9 mouse cellular contexts compared by ENCODE assay signal in the genomic region with DNA sequence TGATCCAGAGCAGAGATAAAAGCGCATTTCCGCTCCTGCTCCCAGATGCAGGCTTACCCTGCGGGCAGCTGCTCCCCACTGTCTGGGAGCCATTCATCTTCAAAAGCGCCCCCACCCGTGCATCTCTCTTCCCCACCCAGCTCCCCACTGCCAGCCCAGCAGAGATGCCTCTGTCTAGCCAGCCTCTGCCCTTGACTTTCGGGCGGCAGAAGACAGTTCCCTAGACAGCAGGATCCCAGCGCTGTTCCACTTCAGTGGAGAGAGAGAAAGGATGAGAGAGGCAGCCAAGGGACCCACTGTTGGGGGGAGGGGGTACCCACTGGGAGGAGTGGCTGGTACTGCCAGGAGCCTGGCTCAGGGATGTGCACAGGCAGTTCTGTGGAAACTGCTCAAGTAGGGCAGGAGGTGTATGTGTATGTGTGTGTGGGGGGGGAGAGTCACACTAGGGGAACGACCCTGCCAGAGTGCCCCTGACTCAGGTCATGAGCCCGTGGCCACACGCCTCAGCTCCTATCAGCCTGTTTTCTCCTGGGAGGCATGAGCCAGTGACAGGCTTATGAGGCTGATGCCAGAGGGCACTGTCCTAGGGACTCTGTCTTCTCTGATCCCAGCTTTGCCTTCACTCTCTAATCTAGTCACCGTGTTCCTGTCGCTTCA. TPM values are rescaled to one million over a fixed set of nuclear protein-coding genes. Genes with fewer than 3 reads are reported as not detected.
DNase-seq lines count a peak whose midpoint lies in the region; ATAC-seq and TF ChIP-seq lines count a peak whose summit lies in the region.
"Had no signal": no experiment of that assay in that cellular context is flagged by ENCODE, and none has a peak within 500 bp of the region (broad histone marks: within the 10 kb centered on the region; RNA-seq: fewer than 3 reads in every experiment).

No protein-coding gene starts in this region.

- peak overlapping the region; percentile 3; the same call in 1 of the 2 replicates for H3K4me2 ChIP-seq in heart, embryonic 13.5 days
- no peak overlapping the region; the same call in 1 of the 2 replicates for H3K4me2 ChIP-seq in heart, embryonic 11.5 days
- H3K4me2 ChIP-seq: lung, embryonic 15.5 days had no signal

- peak overlapping the region; percentile 62 for H3K9ac ChIP-seq in heart, embryonic 13.5 days
- no peak overlapping the region for H3K9ac ChIP-seq in heart, embryonic 11.5 days (ENCODE audit: low read depth, low read length)
- H3K9ac ChIP-seq: lung, embryonic 15.5 days had no signal

- no peak for ATAC-seq in heart, embryonic 13.5 days (ENCODE audit: extremely low read depth, insufficient number of reproducible peaks, low FRiP score, low TSS enrichment)
- ATAC-seq in heart, embryonic 11.5 days (replicated peaks; ENCODE audit: insufficient number of reproducible peaks, low FRiP score, low TSS enrichment), result no peak

- TF ChIP-seq CTCF in E14TG2a.4 (conservative IDR thresholded peaks at IDR 0.05; ENCODE audit: low read length), result no peak
- TF ChIP-seq CTCF in cortical plate, adult 2 months (IDR thresholded peaks at IDR 0.05; ENCODE audit: extremely low read depth, insufficient read depth, low read length), result no peak

- peak; percentile 47 to 65 for DNase-seq in layer of hippocampus, postnatal 36 days
- peak; percentile 39 for DNase-seq in thymus, postnatal 4 days
- no peak for DNase-seq in lung, postnatal 36 days
- no peak for DNase-seq in heart, adult 9 months (ENCODE audit: low spot score in 2 of 2)

- peaks cover 72% of the 10 kb centered on the region for H3K4me1 ChIP-seq in heart, embryonic 13.5 days
- H3K4me1 ChIP-seq in heart, embryonic 11.5 days (ENCODE audit: control insufficient read depth, insufficient read depth, low read length), result peaks cover 50% of the 10 kb centered on the region
- peaks cover 98% of the 10 kb centered on the region for H3K4me1 ChIP-seq in E14TG2a.4 (replicated peaks; ENCODE audit: low read depth, low read length)
- peaks cover 13% of the 10 kb centered on the region for H3K4me1 ChIP-seq in cortical plate, adult 2 months (ENCODE audit: control insufficient read depth, insufficient read depth, low read length)

- H3K27ac ChIP-seq in heart, embryonic 13.5 days (replicated peaks), result no peak overlapping the region
- H3K27ac ChIP-seq in heart, embryonic 11.5 days (ENCODE audit: low read depth, low read length), result no peak overlapping the region
- H3K27ac ChIP-seq in cortical plate, adult 2 months (ENCODE audit: insufficient read depth, low read length), result 0 out of 2 replicates have a peak overlapping the region, but pooled peaks have one; percentile 23
- H3K27ac ChIP-seq: lung, embryonic 15.5 days had no signal

- H3K27me3 ChIP-seq in heart, embryonic 13.5 days (replicated peaks), result peaks cover 39% of the 10 kb centered on the region
- H3K27me3 ChIP-seq in heart, embryonic 11.5 days (ENCODE audit: control insufficient read depth, insufficient read depth, low read length), result peaks cover 10% of the 10 kb centered on the region; the same call in 1 of the 2 replicates
- H3K27me3 ChIP-seq in E14TG2a.4 (ENCODE audit: insufficient read depth, low read length), result peaks cover 49% of the 10 kb centered on the region

- TF ChIP-seq POLR2A in cortical plate, adult 2 months (IDR thresholded peaks at IDR 0.05; ENCODE audit: extremely low read depth, insufficient read depth, low read length), result no peak

- H3K9me3 ChIP-seq in heart, embryonic 13.5 days, result no peaks in the 10 kb centered on the region
- H3K9me3 ChIP-seq in heart, embryonic 11.5 days (replicated peaks; ENCODE audit: control insufficient read depth, low read length), result no peaks in the 10 kb centered on the region
- no peaks in the 10 kb centered on the region for H3K9me3 ChIP-seq in E14TG2a.4 (ENCODE audit: low read length)
- H3K9me3 ChIP-seq: lung, embryonic 15.5 days had no signal

- WGBS in heart, embryonic 13.5 days, result 28% methylated on average over 13 of the region's 13 CpGs
- 24% methylated on average over 13 of the region's 13 CpGs for WGBS in heart, embryonic 11.5 days (ENCODE audit: insufficient replicate concordance)

- H3K36me3 ChIP-seq in heart, embryonic 13.5 days, result no peaks in the 10 kb centered on the region
- no peaks in the 10 kb centered on the region for H3K36me3 ChIP-seq in heart, embryonic 11.5 days (ENCODE audit: control insufficient read depth, insufficient read depth, low read length)
- H3K36me3 ChIP-seq in E14TG2a.4 (ENCODE audit: insufficient read depth, low read length), result no peaks in the 10 kb centered on the region
- H3K36me3 ChIP-seq: lung, embryonic 15.5 days had no signal

- H3K4me3 ChIP-seq in heart, embryonic 13.5 days, result no peak overlapping the region
- H3K4me3 ChIP-seq in heart, embryonic 11.5 days (ENCODE audit: low read depth, low read length), result no peak overlapping the region
- H3K4me3 ChIP-seq in E14TG2a.4 (replicated peaks; ENCODE audit: low read length), result peak overlapping the region; percentile 41
- no peak overlapping the region for H3K4me3 ChIP-seq in cortical plate, adult 2 months (ENCODE audit: insufficient read depth, low read length)
- H3K4me3 ChIP-seq: lung, embryonic 15.5 days had no signal

RNA-seq across cellular contexts. Expression of gene Cygb, which starts 7.3 kb away (rescaled TPM):
- 2.6 TPM in 2 replicates for polyA plus RNA-seq in heart, embryonic 13.5 days (2015; fragmentation: Nextera tagmentation; extraction: Ambion mirVana)
- 1.1 and 1.2 TPM in 2 replicates for polyA plus RNA-seq in heart, embryonic 11.5 days (2014; fragmentation: Nextera tagmentation; extraction: Ambion mirVana)
- 49.6 and 49.8 TPM in 2 replicates for polyA plus RNA-seq in cortical plate, adult 2 months (2012; rRNA removed)
- total RNA-seq in layer of hippocampus, postnatal 36 days (2021), result 10 to 100 TPM; 72.2 to 74.8 TPM

RNA-seq across cellular contexts. Expression of gene Prcd, which starts 8.1 kb away (rescaled TPM):
- 0.51 and 0.93 TPM in 2 replicates for polyA plus RNA-seq in heart, embryonic 13.5 days (2015; fragmentation: Nextera tagmentation; extraction: Ambion mirVana)
- 0.35 and 0.92 TPM in 2 replicates for polyA plus RNA-seq in heart, embryonic 11.5 days (2014; fragmentation: Nextera tagmentation; extraction: Ambion mirVana)
- polyA plus RNA-seq in cortical plate, adult 2 months (2012; rRNA removed), result 8.2 and 8.4 TPM in 2 replicates
- 1 to 10 TPM; 5.0 to 5.2 TPM for total RNA-seq in layer of hippocampus, postnatal 36 days (2021)

RNA-seq across cellular contexts. Expression of gene Rhbdf2, which starts 34.6 kb away (rescaled TPM):
- 7.2 and 8.0 TPM in 2 replicates for polyA plus RNA-seq in heart, embryonic 13.5 days (2015; fragmentation: Nextera tagmentation; extraction: Ambion mirVana)
- polyA plus RNA-seq in heart, embryonic 11.5 days (2014; fragmentation: Nextera tagmentation; extraction: Ambion mirVana), result 5.0 and 6.0 TPM in 2 replicates
- 1.8 and 2.1 TPM in 2 replicates for polyA plus RNA-seq in cortical plate, adult 2 months (2012; rRNA removed)
- total RNA-seq in layer of hippocampus, postnatal 36 days (2021), result 1 to 10 TPM in 1 of 2 experiments, under 1 TPM in 1; 0.90 to 1.4 TPM

Comparison
In these comparisons a context has a peak if more than half of its experiments do, and no peak if none do; other contexts are left out.
1. DNase-seq: peak in layer of hippocampus, postnatal 36 days (2 of 2) and thymus, postnatal 4 days (single experiment); none in lung, postnatal 36 days (single experiment) and heart, adult 9 months (0 of 2).
2. RNA of gene Cygb, which starts 7.3 kb away (polyA plus RNA-seq): 49.6 to 49.8 TPM in cortical plate, adult 2 months; 2.6 TPM in heart, embryonic 13.5 days and 1.1 to 1.2 TPM in heart, embryonic 11.5 days; every median in the first group is over 10 times any median in the second.